Mouse (Mus musculus) adipocyte (in vitro differentiated cells): Measurements from ENCODE around the gene Tnfrsf21.

Experiments used
- DNase-seq: peaks from one replicate; pipeline ENCODE4 v3.0.0-alpha.2; 2016; ENCODE audit warnings: low spot score

Tnfrsf21 gene

GRCm38 (mm10) chr17:43130115-43130869, 113.9 kb downstream of the Tnfrsf21 start:
- DNase-seq, result no peak

GRCm38 (mm10) chr17:43130870-43131264, 114.5 kb downstream of the Tnfrsf21 start:
- no peak for DNase-seq

- no peak for DNase-seq
Measured at GRCm38 (mm10) chr17:43132477-43132876, 116.1 kb downstream of the Tnfrsf21 start.

GRCm38 (mm10) chr17:43133106-43133505, 116.8 kb downstream of the Tnfrsf21 start:
- DNase-seq, result no peak

GRCm38 (mm10) chr17:43134991-43135390, 118.6 kb downstream of the Tnfrsf21 start:
- DNase-seq, result no peak

- no peak for DNase-seq
Measured at GRCm38 (mm10) chr17:43135398-43136265, 119.3 kb downstream of the Tnfrsf21 start.

- no peak for DNase-seq
Measured at GRCm38 (mm10) chr17:43136720-43137119, 120.4 kb downstream of the Tnfrsf21 start.

GRCm38 (mm10) chr17:43137838-43138237, 121.5 kb downstream of the Tnfrsf21 start:
- DNase-seq, result no peak

- DNase-seq, result peak; percentile 51
Measured at GRCm38 (mm10) chr17:43138356-43138755, 122.0 kb downstream of the Tnfrsf21 start.
